Mouse (Mus musculus) heart, adult 11 months (tissue): ENCODE results near the gene Efcab5.
A peak's percentile ranks its signal among the peaks of the same experiment; 100 is the strongest.

ENCODE experiments used
- DNase-seq: peaks from one replicate; pipeline ENCODE4 v3.0.0; 2022

Gene Efcab5

GRCm38 (mm10) chr11:77094136-77094535 lies 94.6 kb downstream of the Efcab5 start:
- DNase-seq = peak; percentile 90

- peak; percentile 92 for DNase-seq
Observed at GRCm38 (mm10) chr11:77093208-77093607, 95.6 kb downstream of the Efcab5 start.

DNA sequence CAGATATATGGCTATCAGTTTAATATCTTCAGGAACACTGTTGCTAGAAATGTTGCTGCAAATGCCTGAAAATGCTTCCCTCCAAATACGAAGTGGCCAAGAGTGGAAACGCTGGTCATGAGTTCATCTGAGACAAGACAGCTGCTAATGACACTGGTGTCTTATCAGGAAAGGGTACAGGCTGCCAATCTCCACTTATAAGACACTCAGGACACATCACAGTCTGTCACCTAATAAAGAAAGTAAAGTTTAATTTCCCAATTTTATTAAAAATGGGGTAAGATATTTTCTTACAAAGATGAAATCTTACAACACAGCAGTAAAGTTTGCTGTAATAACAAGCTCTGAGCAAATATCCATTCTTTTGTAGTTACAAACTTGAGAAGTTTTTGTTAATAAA lies 99.6 kb downstream of the Efcab5 start:
- peak; percentile 43 for DNase-seq

GRCm38 (mm10) chr11:77087004-77087403 lies 101.8 kb downstream of the Efcab5 start:
- peak; percentile 63 for DNase-seq

DNA sequence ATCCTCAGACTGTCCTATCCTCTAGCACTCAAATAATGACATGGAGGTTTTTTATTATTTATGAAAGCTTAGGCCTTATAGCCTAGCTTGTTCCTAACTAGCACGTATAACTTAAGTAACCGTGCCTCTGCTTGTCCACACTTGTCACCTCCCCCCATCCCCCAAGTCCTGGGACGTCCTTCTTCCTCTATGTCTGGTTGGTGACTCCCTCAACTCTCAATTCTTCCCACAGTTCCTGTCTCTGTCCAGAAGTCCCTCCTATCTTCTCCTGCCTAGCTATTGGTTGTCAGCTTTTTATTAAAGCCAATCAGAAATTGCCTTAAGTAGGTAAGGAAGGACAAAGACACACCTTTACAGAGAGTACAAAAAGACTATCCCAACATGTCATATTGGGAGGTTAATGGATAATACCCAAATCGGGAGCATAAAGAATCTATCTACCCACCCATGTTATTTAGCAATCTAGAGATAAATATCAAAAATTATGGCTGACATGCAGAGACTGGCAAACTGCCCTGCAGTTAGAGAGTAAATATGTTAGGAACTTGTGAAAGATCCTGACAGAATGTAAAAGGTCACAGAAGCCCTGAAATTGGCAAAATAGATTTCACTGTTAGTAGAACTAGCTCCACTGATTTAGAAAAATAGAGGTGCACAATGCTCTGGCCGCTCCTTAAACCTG lies 104.6 kb downstream of the Efcab5 start:
- DNase-seq = peak; percentile 66

- DNase-seq = no peak
Observed at GRCm38 (mm10) chr11:77079361-77079760, 109.4 kb downstream of the Efcab5 start.

DNA sequence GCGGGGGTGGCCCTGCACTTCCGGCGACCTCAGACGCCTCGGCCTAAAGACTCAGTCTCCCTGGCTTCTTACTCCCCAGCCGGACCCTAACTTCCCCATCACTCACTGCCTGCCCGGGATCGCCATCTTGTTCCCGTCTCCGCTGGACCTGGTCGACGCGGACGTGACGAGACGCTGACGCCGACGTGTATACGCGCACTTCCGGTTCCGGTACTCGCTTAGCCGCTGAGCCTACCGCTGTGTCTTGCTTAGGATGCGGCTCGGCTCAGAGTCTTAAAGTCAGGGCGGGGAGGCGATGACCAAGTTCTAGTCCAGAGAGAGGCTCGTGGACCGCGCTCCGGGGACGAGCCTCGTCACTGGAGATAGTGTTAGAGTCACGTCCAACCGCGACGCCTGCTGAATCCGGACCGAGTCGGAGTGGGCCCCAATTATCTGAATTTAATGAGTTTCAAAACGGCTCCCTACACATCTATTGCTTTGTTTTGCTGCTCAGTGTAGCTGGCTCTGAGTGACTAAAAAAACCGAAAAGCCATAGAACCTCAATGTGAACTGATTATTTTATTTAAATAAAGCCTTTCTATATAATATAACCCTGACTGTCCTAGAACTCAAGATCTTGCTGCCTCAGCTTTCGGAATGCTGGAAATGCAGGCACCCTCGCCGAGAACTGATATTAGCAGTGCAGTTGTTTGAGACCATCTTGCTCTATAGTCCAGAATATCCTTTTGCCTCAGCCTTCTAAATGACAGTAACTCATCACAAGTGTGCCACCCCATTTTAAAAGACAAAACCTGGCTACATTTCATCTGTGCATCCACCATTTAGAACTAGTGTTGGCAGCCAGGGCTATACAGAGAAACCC lies 110.3 kb downstream of the Efcab5 start, which contains the start of gene Nsrp1:
TSS of gene Nsrp1 (minus strand) at position 163 of the 862 bp plus-strand sequence.
- peak; percentile 99 for DNase-seq

GRCm38 (mm10) chr11:77077792-77078191 lies 111.0 kb downstream of the Efcab5 start:
- peak; percentile 91 for DNase-seq

- DNase-seq = peak; percentile 90
Observed at GRCm38 (mm10) chr11:77077331-77077730, 111.4 kb downstream of the Efcab5 start.

GRCm38 (mm10) chr11:77070721-77071120 lies 118.0 kb downstream of the Efcab5 start:
- DNase-seq = no peak

GRCm38 (mm10) chr11:77068825-77069224 lies 119.9 kb downstream of the Efcab5 start:
- no peak for DNase-seq

DNA sequence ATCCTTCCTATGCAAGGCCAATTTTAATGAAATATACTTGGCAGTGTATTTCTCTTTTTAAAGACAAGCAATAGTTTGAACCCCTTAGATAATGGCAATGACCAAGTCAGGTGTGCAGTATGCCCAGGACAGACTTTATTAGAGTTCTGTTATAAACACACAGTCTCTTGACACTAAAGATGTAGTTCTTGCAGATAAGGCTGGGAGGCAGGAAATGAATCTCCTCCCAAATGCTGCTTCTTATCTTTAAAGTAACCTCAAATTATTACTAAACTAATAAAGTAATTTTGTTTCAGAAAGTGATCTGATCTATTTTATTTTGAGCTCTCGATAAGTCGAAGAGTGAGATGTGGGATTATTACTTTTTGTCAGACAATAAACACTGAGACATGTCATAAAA lies 125.4 kb downstream of the Efcab5 start:
- no peak for DNase-seq

GRCm38 (mm10) chr11:77061951-77062350 lies 126.8 kb downstream of the Efcab5 start:
- no peak for DNase-seq

- DNase-seq = no peak
Observed at GRCm38 (mm10) chr11:77042816-77043215, 146.0 kb downstream of the Efcab5 start.

DNA sequence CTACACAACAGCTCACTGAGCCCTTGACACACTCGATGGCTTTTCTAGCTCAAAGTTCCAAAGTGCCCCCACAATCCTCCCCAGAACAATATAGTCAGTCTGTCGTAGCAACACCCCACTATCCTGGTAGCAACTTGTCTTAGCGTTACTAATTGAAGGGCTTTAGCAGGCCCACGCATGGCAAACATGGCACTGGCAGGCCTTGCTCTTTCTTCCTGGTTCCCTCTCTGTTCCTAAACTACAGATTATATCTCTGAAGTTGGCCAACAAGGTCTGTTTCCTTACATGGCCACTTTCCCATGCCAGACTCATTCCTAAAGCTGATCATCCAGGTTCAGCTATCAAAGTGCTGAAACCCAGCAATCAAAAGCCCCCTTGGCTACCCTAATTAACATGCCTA lies 146.9 kb downstream of the Efcab5 start:
- DNase-seq = no peak
